Mouse (Mus musculus): Measurements from ENCODE around the gene Btbd35f12. TPM values are rescaled to one million over a fixed set of nuclear protein-coding genes. Genes with fewer than 3 reads are reported as not detected.
"Not testable (repeated sequence)": the region's sequence is repeated elsewhere in the genome, so short reads cannot be mapped to it uniquely, and the experiment has no call there.

Gene Btbd35f12
- polyA plus RNA-seq (2011; ENCODE audit: insufficient read depth, insufficient read length, low replicate concordance, missing spikeins): not detected in 2 replicates

DNA sequence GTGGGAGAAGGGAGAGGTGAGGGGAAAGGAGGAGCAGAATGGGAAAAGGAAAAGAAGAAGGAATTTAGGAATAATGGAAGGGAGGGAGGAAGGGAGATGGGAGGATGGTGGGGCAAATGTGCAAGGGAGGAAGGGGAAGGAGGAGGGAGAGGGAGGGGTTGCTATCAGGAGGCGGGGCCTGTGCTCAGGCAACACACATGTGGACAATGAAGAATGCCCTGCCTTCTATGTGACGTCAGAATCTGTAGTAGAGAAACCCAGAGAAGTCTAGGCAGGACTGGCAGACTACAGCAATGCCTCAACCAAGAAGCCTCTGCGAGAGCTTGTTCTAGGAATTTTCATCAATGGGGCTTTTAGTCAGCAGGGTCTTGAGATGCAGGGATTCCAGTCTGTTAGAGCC lies at the start of gene Btbd35f12:
TSS of gene Btbd35f12 (plus strand) at position 301 of the 400 bp plus-strand sequence.
- WGBS: no CpG with 5 or more reads among the region's 3 CpGs

GRCm38 (mm10) chrX:33353254-33353653 lies 40.1 kb downstream of the Btbd35f12 start:
- H3K27ac ChIP-seq (ENCODE audit: control insufficient read depth, insufficient read depth, low read depth, low read length, poor library complexity); H3K4me1 ChIP-seq (ENCODE audit: control insufficient read depth, insufficient read depth, low read length); H3K4me3 ChIP-seq (replicated peaks; ENCODE audit: control insufficient read depth, low read depth, low read length): not testable (repeated sequence)
- WGBS: 81% methylated on average over 2 of the region's 2 CpGs

More for the DNA sequence above, at the start of gene Btbd35f12:
- not testable (repeated sequence) for H3K4me1 ChIP-seq (ENCODE audit: control insufficient read depth, insufficient read depth, low read length); H3K27ac ChIP-seq (ENCODE audit: control insufficient read depth, insufficient read depth, low read depth, low read length, poor library complexity); H3K4me3 ChIP-seq (replicated peaks; ENCODE audit: control insufficient read depth, low read depth, low read length)

Other genes starting within 250 kb of the Btbd35f12 start
- not detected in 2 replicates for gene Spin2-ps6, start 78.5 kb upstream of the Btbd35f12 start, polyA plus RNA-seq (2011; ENCODE audit: insufficient read depth, insufficient read length, low replicate concordance, missing spikeins)